Mouse (Mus musculus) forebrain, embryonic 12.5 days (tissue): ENCODE data around the gene Card14. TPM values are rescaled to one million over a fixed set of nuclear protein-coding genes. Genes with fewer than 3 reads are reported as not detected.
"Not testable (repeated sequence)": the region's sequence is repeated elsewhere in the genome, so short reads cannot be mapped to it uniquely, and the experiment has no call there.

Experiments
- ATAC-seq: fragments of 200-750 bp; cut with Nextera tagmentation; 2 replicates; pipeline ENCODE4 v1.8.0; 2017; ENCODE audit warnings: moderate TSS enrichment; ENCODE audit not compliant: low FRiP score
- H3K27ac ChIP-seq: fragments of 300-500 bp; sonication (generic); 2 replicates; pipeline ENCODE4 v1.5.1; 2016; ENCODE audit warnings: mild to moderate bottlenecking
- H3K27me3 ChIP-seq: fragments of 300-500 bp; sonication (generic); 2 replicates; pipeline ENCODE4 v1.6.1; 2016; ENCODE audit warnings: mild to moderate bottlenecking
- H3K36me3 ChIP-seq: fragments of 300-500 bp; sonication (generic); replicated peaks from 2 replicates; pipeline ENCODE4 v1.6.1; 2016; ENCODE audit warnings: mild to moderate bottlenecking
- H3K4me1 ChIP-seq: fragments of 300-500 bp; sonication (generic); 2 replicates; pipeline ENCODE4 v1.6.1; 2016
- H3K4me2 ChIP-seq: fragments of 300-500 bp; sonication (generic); 2 replicates; pipeline ENCODE4 v1.6.1; 2016; ENCODE audit warnings: mild to moderate bottlenecking, moderate library complexity
- H3K4me3 ChIP-seq: fragments of 300-500 bp; sonication (generic); replicated peaks from 2 replicates; pipeline ENCODE4 v1.5.1; 2016; ENCODE audit warnings: mild to moderate bottlenecking
- H3K9ac ChIP-seq: fragments of 300-500 bp; sonication (generic); 2 replicates; pipeline ENCODE4 v1.6.1; 2016; ENCODE audit warnings: mild to moderate bottlenecking
- H3K9me3 ChIP-seq: fragments of 300-500 bp; sonication (generic); 2 replicates; pipeline ENCODE4 v1.6.1; 2016
- WGBS: fragments of 180-500 bp; shearing (Covaris S2); methylation state at CpG from one replicate; pipeline ENCODE4 v1.1.7; 2016; 5-methylcytosine and 5-hydroxymethylcytosine counted together
- polyA plus RNA-seq: library from polyadenylated mRNA; unstranded; fragments of >200 nt; fragmentation: Nextera tagmentation; extraction: Ambion mirVana; gene quantifications from 2 replicates; pipeline ENCODE4 v1.2.1, GENCODE M21; 2016

The Card14 gene
- polyA plus RNA-seq, 1 experiment from 2014 or later = 0.06 TPM

DNA sequence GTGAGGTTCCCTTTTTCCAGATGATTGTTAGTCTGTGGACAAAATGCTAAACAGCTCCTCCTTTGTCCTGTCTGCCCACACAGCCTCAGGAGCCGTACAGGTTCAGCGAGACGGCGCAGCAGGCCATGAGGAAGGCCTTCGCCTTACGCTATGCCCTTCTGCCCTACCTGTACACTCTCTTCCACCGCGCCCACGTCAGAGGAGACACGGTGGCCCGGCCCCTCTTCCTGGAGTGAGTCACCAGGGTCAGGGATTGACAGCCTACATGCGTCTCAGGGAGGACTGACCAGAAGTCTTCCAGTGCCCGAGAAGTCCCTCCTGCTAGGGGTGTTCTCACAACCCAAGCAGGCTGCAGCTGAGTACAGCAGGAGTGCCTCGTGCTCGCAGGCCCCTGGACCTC, 26.5 kb upstream of the Card14 start:
- no peaks in the 10 kb centered on the region for H3K27me3 ChIP-seq
- no peak overlapping the region for H3K4me2 ChIP-seq
- H3K36me3 ChIP-seq = peaks cover 30% of the 10 kb centered on the region
- H3K4me3 ChIP-seq = no peak overlapping the region
- no peak overlapping the region for H3K27ac ChIP-seq
- H3K9ac ChIP-seq = no peak overlapping the region
- no peaks in the 10 kb centered on the region for H3K9me3 ChIP-seq
- WGBS = 87% methylated on average over 15 of the region's 15 CpGs
- no peaks in the 10 kb centered on the region for H3K4me1 ChIP-seq
- no peak for ATAC-seq

DNA sequence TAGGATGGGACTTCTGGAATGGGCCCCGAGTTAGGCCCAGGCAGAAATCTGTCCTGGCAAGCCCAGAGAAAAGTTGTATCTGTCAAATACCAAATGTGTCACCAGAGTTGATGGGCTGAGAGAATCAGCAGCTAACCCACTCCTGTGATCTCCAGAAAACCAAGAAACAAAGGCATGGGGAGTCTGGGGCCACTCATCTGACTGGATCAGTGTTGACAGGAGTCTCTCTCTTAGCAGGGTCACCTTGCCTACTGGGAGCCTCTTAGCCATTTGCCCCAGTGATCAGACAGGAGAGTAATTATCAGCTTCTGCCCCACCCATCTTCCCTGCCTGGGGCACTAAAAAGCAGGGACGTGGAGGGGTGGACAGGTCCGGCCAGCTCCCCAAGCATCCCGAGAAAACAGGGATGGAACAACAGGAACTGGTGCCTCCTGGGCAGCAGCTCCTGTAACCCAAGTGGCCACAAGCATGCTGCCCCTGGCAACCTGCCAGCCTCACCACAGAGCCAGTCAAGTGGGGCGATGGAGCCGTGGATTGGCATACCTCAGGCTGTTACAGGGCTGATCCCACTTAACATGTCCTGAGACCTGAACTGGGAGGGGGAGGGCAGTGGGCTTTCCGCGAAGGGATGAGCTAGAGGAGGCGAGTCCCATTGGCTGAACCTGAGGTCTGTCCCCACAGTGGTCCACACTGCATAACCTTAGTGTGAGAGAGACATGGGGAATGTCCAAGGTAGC, 21.6 kb upstream of the Card14 start:
- no peaks in the 10 kb centered on the region for H3K9me3 ChIP-seq
- no peak overlapping the region for H3K9ac ChIP-seq
- H3K27ac ChIP-seq = no peak overlapping the region
- H3K4me3 ChIP-seq = no peak overlapping the region
- H3K4me2 ChIP-seq = no peak overlapping the region
- no peak for ATAC-seq
- H3K4me1 ChIP-seq = no peaks in the 10 kb centered on the region
- 81% methylated on average over 9 of the region's 9 CpGs for WGBS
- peaks cover 76% of the 10 kb centered on the region for H3K36me3 ChIP-seq
- H3K27me3 ChIP-seq = no peaks in the 10 kb centered on the region

DNA sequence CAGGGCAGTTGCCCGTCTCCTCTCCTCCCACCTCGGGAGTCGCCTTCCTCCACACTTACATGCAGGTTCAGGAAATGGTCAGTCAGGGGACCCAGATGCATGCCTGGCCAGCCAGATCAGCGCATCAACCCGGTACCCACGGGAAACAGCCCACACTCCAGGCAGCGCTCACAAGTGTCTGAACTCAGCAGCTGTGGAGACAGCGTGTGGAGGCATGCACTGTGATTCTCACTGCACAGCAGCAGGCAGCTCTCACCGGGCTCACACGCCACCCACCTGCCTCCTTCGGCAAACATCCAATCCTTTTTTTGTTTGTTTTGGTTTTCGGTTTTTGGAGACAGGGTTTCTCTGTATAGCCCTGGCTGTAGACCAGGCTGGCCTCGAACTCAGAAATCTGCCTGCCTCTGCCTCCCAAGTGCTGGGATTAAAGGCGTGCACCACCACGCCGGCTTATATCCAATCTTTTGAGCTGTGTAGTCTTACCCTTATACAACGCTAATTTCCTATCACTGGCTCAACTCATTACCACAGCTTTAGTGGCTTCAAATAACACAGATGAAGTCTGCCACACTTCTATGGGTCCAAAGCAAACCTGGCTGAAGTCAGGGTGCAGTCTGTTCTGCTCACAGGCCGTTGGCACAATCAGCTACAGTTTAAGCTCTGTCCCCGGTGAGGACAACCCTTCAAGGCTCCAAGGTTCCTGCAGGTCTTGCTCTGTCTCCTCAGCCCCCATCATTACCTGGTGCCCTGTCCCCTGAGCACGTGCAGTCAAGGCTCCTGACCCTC, 20.2 kb upstream of the Card14 start:
- H3K4me1 ChIP-seq = no peaks in the 10 kb centered on the region
- WGBS = 92% methylated on average over 20 of the region's 20 CpGs
- H3K27me3 ChIP-seq = no peaks in the 10 kb centered on the region
- H3K9ac ChIP-seq = no peak overlapping the region
- H3K36me3 ChIP-seq = peaks cover 87% of the 10 kb centered on the region
- H3K4me3 ChIP-seq = no peak overlapping the region
- H3K9me3 ChIP-seq = no peaks in the 10 kb centered on the region
- H3K27ac ChIP-seq = no peak overlapping the region
- H3K4me2 ChIP-seq = no peak overlapping the region
- ATAC-seq = no peak

DNA sequence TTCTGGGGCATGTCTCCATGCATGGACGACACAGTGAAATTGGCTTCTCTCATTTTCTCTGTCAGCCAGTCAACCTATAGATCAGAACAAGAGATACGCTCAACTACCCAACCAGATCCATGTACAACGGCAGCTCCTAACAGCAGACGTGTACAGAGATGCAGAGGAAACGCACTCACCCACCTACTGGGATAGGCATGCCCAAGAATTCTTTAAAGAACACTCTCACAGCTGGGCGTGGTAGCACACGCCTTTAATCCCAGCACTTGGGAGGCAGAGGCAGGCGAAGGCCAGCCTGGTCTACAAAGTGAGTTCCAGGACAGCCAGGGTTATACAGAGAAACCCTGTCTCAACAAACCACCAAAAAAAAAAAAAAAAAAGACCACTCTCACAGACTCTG, 14.7 kb upstream of the Card14 start:
- not testable (repeated sequence) for H3K4me1 ChIP-seq, H3K27ac ChIP-seq, H3K4me3 ChIP-seq, H3K9me3 ChIP-seq, H3K9ac ChIP-seq, ATAC-seq, H3K27me3 ChIP-seq, H3K4me2 ChIP-seq
- 93% methylated on average over 8 of the region's 8 CpGs for WGBS
- H3K36me3 ChIP-seq = peaks cover 97% of the 10 kb centered on the region

DNA sequence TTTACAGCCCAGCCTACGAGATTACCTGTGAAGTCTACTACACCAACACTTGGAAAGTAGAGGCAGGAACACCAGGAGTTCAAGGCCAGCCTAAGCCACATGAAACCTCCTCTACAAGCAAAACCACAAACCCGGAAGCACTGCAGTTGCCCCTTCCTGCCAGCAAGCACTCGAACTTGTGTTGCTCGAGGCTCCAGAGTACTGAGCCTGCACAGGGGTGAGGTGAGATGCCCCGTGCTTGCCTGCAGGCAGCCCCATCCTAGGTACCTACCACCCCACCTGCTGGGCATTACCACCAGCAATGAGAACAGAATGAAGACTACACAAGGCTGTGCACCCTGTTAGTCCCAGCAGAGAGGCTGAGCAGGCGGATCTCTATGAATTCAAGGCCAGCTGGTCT, 9.6 kb upstream of the Card14 start:
- WGBS = 90% methylated on average over 6 of the region's 6 CpGs
- Histone ChIP-seq H3K36me3 (peaks cover 52% of the 10 kb centered on the region), H3K27ac (no peak overlapping the region), H3K27me3 (no peaks in the 10 kb centered on the region), H3K9ac (peak overlapping the region; percentile 97; the same call in 1 of the 2 replicates), H3K4me1 (peaks cover 27% of the 10 kb centered on the region), H3K4me3 (no peak overlapping the region; the same call in 1 of the 2 replicates), H3K4me2 (peak overlapping the region; percentile 73), H3K9me3 (no peaks in the 10 kb centered on the region)
- ATAC-seq = no peak

DNA sequence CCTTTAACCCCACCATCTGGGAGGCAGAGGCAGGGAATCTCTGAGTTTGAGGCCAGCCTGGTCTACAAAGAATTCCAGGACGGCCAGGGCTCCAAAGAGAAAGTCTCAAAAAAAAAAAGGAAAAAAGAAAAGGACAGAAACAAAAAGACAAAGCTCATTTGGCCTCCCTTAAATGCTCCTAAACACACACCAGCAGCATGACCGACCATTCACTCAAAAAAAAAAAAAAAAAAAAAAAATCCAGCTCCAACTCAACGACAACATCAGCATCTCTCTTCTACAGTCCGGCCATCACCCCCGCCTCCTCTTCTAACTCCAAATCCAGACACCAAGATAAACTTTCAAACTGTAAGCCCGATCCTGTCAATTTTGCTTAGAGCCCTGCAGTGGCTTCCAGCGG, 8.7 kb upstream of the Card14 start:
- peaks cover 8% of the 10 kb centered on the region for H3K27me3 ChIP-seq
- ATAC-seq = no peak
- peaks cover 27% of the 10 kb centered on the region for H3K4me1 ChIP-seq
- peaks cover 42% of the 10 kb centered on the region for H3K36me3 ChIP-seq
- peak overlapping the region; percentile 98 for H3K4me3 ChIP-seq
- H3K4me2 ChIP-seq = peak overlapping the region; percentile 73
- H3K27ac ChIP-seq = no peak overlapping the region
- H3K9me3 ChIP-seq = no peaks in the 10 kb centered on the region
- WGBS = 17% methylated on average over 7 of the region's 7 CpGs
- H3K9ac ChIP-seq = peak overlapping the region; percentile 97

DNA sequence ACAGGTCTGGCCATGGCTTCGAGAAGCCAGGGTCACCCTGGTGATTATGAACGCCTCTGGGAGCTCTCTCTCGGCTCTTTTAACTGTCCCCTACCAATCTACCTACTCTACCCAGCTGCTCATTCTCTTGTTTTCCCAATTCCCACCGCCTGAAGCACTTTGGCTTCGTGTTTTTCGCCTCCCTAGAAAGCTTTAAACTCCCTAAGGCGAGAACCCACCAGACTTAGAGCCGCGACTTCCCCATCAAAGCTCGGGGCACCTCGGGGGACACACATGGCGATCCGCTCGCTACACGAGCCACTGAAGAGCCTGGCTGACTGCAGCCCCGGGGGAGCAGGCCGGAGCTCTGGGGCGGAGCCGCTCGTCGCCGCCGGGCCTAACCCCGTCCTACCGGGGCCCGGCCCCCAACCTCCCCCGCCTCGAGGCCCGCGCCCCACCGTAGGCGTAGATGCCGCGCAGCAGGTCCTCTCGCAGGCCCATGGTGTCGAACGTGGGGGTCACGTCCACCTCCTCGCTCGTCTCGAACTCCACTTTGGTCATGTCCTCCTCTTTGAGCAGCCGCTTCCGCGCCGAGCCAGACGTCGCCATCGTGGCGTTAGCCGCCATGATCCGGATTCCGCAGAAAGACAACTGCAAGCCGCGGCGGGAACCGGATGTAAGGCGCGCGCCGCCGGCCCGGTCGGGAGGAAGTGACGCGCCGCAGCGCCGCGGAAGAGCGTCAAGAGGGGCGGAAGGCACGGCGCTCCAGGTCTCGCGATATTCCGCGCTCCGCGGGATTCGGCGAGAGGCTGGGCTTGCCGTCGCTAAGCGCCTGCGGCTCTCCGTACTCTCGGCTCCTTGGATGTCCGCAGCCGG, 8.0 kb upstream of the Card14 start, which contains the start of gene Eif4a3:
TSS of gene Eif4a3 (minus strand) at position 699 of the 855 bp plus-strand sequence.
- H3K27ac ChIP-seq = peak within 1 kb of the TSS; percentile 99
- ATAC-seq = peak; percentile 97
- 0% methylated on average over 89 of the region's 89 CpGs for WGBS
- peaks cover 27% of the 10 kb centered on the region for H3K4me1 ChIP-seq
- H3K27me3 ChIP-seq = peaks cover 15% of the 10 kb centered on the region
- H3K4me2 ChIP-seq = peak within 1 kb of the TSS; percentile 73
- H3K9me3 ChIP-seq = no peaks in the 10 kb centered on the region
- peaks cover 35% of the 10 kb centered on the region for H3K36me3 ChIP-seq
- H3K4me3 ChIP-seq = peak within 1 kb of the TSS; percentile 98
- peak within 1 kb of the TSS; percentile 97 for H3K9ac ChIP-seq

DNA sequence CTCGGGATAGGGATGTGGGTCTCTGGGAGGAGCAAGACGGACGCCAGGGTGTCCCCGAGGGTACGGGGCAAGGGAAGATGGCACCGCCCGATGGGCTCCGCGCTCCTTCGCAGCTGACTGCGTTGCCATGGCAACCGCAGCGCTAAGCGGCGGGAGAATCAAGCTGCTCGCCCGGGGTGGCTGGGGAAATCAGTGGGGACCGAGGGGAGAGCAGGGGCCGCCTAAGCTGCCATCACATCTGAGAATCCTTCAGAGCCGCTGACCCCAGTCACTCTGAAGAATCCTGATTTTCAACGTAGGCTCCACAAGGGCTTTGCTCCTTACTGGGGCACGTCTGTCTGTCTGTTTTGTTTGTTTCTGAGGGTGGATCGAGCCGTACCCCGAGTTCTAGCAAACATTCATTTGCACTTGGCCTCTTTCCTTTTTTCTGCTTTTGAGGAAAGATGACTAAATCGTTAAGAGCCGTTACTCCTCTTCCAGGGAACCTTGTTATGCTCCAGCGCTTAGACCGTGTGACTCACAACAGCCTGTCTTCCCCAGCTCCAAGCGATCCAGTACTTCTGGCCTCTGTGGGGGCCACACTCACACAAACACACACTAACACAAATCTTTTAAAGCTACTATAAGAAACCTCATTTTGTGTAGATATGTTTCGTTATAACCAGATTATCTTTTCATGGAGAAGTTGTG, 7.2 kb upstream of the Card14 start:
- Histone ChIP-seq H3K4me2 (peak overlapping the region; percentile 73), H3K4me3 (peak overlapping the region; percentile 98), H3K9me3 (no peaks in the 10 kb centered on the region), H3K36me3 (peaks cover 28% of the 10 kb centered on the region), H3K4me1 (peaks cover 27% of the 10 kb centered on the region), H3K27ac (peak overlapping the region; percentile 99), H3K27me3 (peaks cover 20% of the 10 kb centered on the region), H3K9ac (peak overlapping the region; percentile 97)
- ATAC-seq = no peak; the same call in 1 of the 2 replicates
- WGBS = 2% methylated on average over 31 of the region's 31 CpGs

DNA sequence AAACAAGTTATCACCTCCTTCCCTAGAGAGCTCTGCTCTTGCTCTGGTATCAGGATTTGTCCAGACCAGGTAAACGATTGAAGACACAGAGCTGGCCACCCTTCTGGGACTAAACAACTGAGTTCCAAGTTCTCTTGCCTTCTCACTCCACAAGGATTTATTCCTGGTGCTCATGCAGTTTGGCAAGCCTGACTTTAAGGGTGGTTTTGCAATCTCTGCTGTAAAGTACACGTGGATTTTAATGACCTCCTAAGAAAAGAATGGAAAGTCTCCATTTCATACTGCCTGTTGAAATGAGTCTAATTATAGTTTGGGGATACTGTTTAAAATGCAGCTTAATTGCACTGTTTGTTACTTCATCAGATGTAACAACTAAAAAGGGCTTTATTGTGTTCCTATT, 6.6 kb upstream of the Card14 start:
- WGBS = 34% methylated on average over 2 of the region's 2 CpGs
- Histone ChIP-seq H3K9me3 (no peaks in the 10 kb centered on the region), H3K27ac (no peak overlapping the region), H3K36me3 (peaks cover 22% of the 10 kb centered on the region), H3K9ac (peak overlapping the region; percentile 97; the same call in 1 of the 2 replicates), H3K27me3 (peaks cover 20% of the 10 kb centered on the region), H3K4me3 (no peak overlapping the region), H3K4me1 (peaks cover 27% of the 10 kb centered on the region), H3K4me2 (peak overlapping the region; percentile 73)
- no peak for ATAC-seq

DNA sequence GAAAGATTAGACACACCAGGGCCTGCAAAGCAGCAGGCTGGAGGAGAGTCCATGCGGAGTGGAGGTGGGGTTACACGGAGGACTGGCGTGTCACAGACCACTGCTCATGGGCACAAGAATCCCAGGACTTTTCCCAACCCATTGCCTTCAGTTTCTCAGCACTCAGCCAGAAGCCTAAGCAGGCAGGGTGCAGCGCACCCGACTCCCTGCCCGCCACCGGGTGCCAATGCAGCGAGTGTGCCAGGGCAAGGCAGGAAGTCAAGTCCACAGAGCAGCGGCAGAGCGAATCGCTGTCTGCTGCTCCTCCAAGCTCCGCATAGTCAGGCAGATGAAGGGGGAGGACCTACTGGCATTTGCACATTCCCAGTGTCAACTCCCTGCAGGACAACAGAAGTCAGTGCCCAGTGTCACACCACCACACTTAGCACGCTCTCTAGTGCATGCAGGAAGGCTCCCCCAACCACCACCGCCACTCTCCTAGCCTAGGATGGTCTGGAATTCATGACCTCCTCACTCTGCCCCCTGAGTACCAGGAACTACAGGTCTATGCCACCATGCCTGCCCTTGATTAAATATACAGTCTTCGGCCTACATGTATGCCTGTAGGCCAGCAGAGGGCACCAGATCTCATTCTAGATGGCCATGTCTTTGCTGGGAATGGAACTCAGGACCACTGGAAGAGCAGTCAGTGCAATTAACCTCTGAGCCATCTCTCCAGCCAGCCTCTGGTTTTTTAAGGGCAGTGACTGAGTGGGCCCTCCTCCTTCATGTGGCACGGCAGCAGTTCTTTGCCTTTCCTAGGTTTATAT, 2.5 kb upstream of the Card14 start:
- Histone ChIP-seq H3K4me2 (no peak overlapping the region), H3K27ac (no peak overlapping the region), H3K9ac (no peak overlapping the region), H3K4me1 (peaks cover 15% of the 10 kb centered on the region), H3K9me3 (no peaks in the 10 kb centered on the region), H3K36me3 (no peaks in the 10 kb centered on the region), H3K4me3 (no peak overlapping the region), H3K27me3 (peaks cover 36% of the 10 kb centered on the region)
- WGBS = 49% methylated on average over 16 of the region's 16 CpGs
- no peak for ATAC-seq
